Mouse (Mus musculus) kidney, postnatal 14 days (tissue): ENCODE data around the gene March6.

Experiments
- DNase-seq: peaks from one replicate; pipeline ENCODE4 v3.0.0; 2022; ENCODE audit warnings: mixed read lengths

March6 gene

GRCm38 (mm10) chr15:31412933-31413332 lies 117.9 kb downstream of the March6 start:
- DNase-seq = peak; percentile 56

- no peak for DNase-seq
Observed at GRCm38 (mm10) chr15:31412436-31412835, 118.4 kb downstream of the March6 start.

- peak; percentile 88 for DNase-seq
Observed at GRCm38 (mm10) chr15:31407490-31407889, 123.4 kb downstream of the March6 start.

GRCm38 (mm10) chr15:31406881-31407280 lies 124.0 kb downstream of the March6 start:
- DNase-seq = peak; percentile 59
